Mouse (Mus musculus) regulatory T cell (primary cell): ENCODE data around the gene Prkca.

ENCODE experiments used
- in situ Hi-C: fragments of 300-600 bp; cut with MboI, MseI; formaldehyde crosslinking; loops from one replicate; pipeline ENCODE4 v1.15.1; 2025; ENCODE audit warnings: high pct_unique_total_duplicates

The Prkca gene

DNA sequence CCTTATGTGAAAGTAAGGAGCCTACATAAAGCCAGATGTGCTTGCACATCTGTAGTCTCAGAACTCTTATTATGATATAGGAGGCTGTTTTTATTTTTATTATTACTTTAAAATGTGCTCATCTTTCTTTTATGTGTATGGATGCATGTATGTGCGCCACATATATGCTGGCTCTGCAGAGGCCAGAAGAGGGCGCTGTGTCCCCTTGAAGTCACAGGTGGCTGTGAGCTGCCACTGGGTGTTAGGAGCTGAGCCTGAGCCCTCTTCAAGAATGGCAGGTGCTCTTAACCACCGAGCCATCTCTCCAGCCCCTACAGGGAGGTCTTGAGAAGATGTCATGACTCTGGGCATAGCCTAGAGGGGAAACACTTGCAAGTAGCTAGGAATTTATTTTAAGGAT, 452.4 kb downstream of the Prkca start:
- in situ Hi-C loops, result no loop called here

DNA sequence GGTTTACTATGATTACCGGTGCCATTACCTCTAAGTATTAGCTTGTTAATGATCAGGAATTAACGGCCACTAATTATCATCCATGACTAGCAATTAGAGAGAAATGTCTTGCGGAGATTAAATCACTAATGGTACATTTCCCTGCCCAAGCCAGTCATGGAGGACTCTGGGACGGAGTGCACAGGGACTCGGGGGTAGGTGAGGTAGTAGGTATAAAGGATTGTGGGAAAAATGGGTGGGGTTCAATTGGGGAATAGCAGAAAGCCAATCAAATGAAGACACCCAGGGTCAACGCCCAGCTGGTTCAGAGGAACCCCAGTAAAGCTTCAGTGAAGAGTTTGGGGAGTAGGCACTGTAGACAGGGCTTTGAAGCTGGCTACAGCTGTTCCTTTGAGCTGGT, 456.4 kb downstream of the Prkca start:
- in situ Hi-C loops, result no loop called here
